In genomic region chr6:143193166-143193565, GRCm38 (mm10) we compare ENCODE assay signal across 24 mouse cellular contexts. TPM values are rescaled to one million over a fixed set of nuclear protein-coding genes. Genes with fewer than 3 reads are reported as not detected.
DNase-seq lines count a peak whose midpoint lies in the region; ATAC-seq and TF ChIP-seq lines count a peak whose summit lies in the region.
"Had no signal": no experiment of that assay in that cellular context is flagged by ENCODE, and none has a peak within 500 bp of the region (broad histone marks: within the 10 kb centered on the region; RNA-seq: fewer than 3 reads in every experiment).

No protein-coding gene starts in this region.

- peaks cover 2% of the 10 kb centered on the region; the same call in 1 of the 2 replicates for H3K36me3 ChIP-seq in embryonic facial prominence, embryonic 11.5 days (replicated peaks; ENCODE audit: control insufficient read depth, insufficient read depth, low read depth, low read length)
- H3K36me3 ChIP-seq in embryonic facial prominence, embryonic 10.5 days (replicated peaks), result peaks cover 59% of the 10 kb centered on the region
- peaks cover 21% of the 10 kb centered on the region for H3K36me3 ChIP-seq in liver, adult 2 months (ENCODE audit: control insufficient read depth, insufficient read depth, low read length)
- peaks cover 81% of the 10 kb centered on the region for H3K36me3 ChIP-seq in liver, embryonic 12.5 days
- H3K36me3 ChIP-seq in midbrain, embryonic 14.5 days (ENCODE audit: control insufficient read depth, insufficient read depth, low read length), result peaks cover 38% of the 10 kb centered on the region

- H3K27me3 ChIP-seq in embryonic facial prominence, embryonic 11.5 days (ENCODE audit: control insufficient read depth, insufficient read depth, low read length), result no peaks in the 10 kb centered on the region
- no peaks in the 10 kb centered on the region for H3K27me3 ChIP-seq in embryonic facial prominence, embryonic 10.5 days (replicated peaks; ENCODE audit: low read depth, poor library complexity, severe bottlenecking)
- H3K27me3 ChIP-seq in liver, adult 2 months (ENCODE audit: control insufficient read depth, insufficient read depth, low read length), result no peaks in the 10 kb centered on the region
- no peaks in the 10 kb centered on the region for H3K27me3 ChIP-seq in liver, embryonic 12.5 days (replicated peaks)
- no peaks in the 10 kb centered on the region for H3K27me3 ChIP-seq in midbrain, embryonic 14.5 days (ENCODE audit: control insufficient read depth, insufficient read depth, low read length)
- H3K27me3 ChIP-seq: embryonic facial prominence, embryonic 12.5 days; forebrain, embryonic 15.5 days; heart, embryonic 12.5 days; hindbrain, embryonic 13.5 days; liver, embryonic 13.5 days; lung, embryonic 15.5 days; midbrain, embryonic 15.5 days; neural tube, embryonic 12.5 days had no signal

- no peak for TF ChIP-seq CTCF in liver, adult 2 months (IDR thresholded peaks at IDR 0.05; ENCODE audit: low read depth, low read length)

- H3K4me3 ChIP-seq in embryonic facial prominence, embryonic 11.5 days (ENCODE audit: low read depth, low read length), result no peak overlapping the region
- no peak overlapping the region for H3K4me3 ChIP-seq in embryonic facial prominence, embryonic 10.5 days
- H3K4me3 ChIP-seq in liver, adult 2 months (ENCODE audit: insufficient read depth, low read depth, low read length), result no peak overlapping the region
- no peak overlapping the region for H3K4me3 ChIP-seq in liver, embryonic 12.5 days
- no peak overlapping the region for H3K4me3 ChIP-seq in midbrain, embryonic 14.5 days (replicated peaks; ENCODE audit: low read depth, low read length)
- H3K4me3 ChIP-seq: embryonic facial prominence, embryonic 12.5 days; forebrain, embryonic 15.5 days; heart, embryonic 12.5 days; hindbrain, embryonic 13.5 days; liver, embryonic 13.5 days; lung, embryonic 15.5 days; midbrain, embryonic 15.5 days; neural tube, embryonic 12.5 days had no signal

- H3K9me3 ChIP-seq in embryonic facial prominence, embryonic 11.5 days (replicated peaks; ENCODE audit: control insufficient read depth, low read length), result no peaks in the 10 kb centered on the region
- H3K9me3 ChIP-seq in embryonic facial prominence, embryonic 10.5 days, result no peaks in the 10 kb centered on the region
- H3K9me3 ChIP-seq in liver, embryonic 12.5 days (replicated peaks), result no peaks in the 10 kb centered on the region
- H3K9me3 ChIP-seq in midbrain, embryonic 14.5 days (ENCODE audit: control insufficient read depth, low read length), result no peaks in the 10 kb centered on the region
- H3K9me3 ChIP-seq: embryonic facial prominence, embryonic 12.5 days; forebrain, embryonic 15.5 days; heart, embryonic 12.5 days; hindbrain, embryonic 13.5 days; liver, embryonic 13.5 days; lung, embryonic 15.5 days; midbrain, embryonic 15.5 days; neural tube, embryonic 12.5 days had no signal

- 64% methylated on average over 10 of the region's 10 CpGs for WGBS in embryonic facial prominence, embryonic 11.5 days
- 80% methylated on average over 10 of the region's 10 CpGs for WGBS in embryonic facial prominence, embryonic 10.5 days
- 22% methylated on average over 10 of the region's 10 CpGs for WGBS in liver, adult 2 months
- 86% methylated on average over 10 of the region's 10 CpGs for WGBS in liver, embryonic 12.5 days (ENCODE audit: insufficient replicate concordance)
- WGBS in midbrain, embryonic 14.5 days, result 91% methylated on average over 10 of the region's 10 CpGs

- H3K4me2 ChIP-seq in embryonic facial prominence, embryonic 11.5 days (ENCODE audit: low read depth, low read length), result no peak overlapping the region
- H3K4me2 ChIP-seq in liver, embryonic 12.5 days, result no peak overlapping the region
- H3K4me2 ChIP-seq in midbrain, embryonic 14.5 days (ENCODE audit: low read length), result no peak overlapping the region
- H3K4me2 ChIP-seq: embryonic facial prominence, embryonic 12.5 days; forebrain, embryonic 15.5 days; hindbrain, embryonic 13.5 days; liver, embryonic 13.5 days; lung, embryonic 15.5 days; midbrain, embryonic 15.5 days; neural tube, embryonic 12.5 days had no signal

- no peak overlapping the region for H3K9ac ChIP-seq in embryonic facial prominence, embryonic 11.5 days (replicated peaks; ENCODE audit: low read length)
- H3K9ac ChIP-seq in liver, adult 2 months (ENCODE audit: low read depth, low read length), result no peak overlapping the region
- no peak overlapping the region for H3K9ac ChIP-seq in liver, embryonic 12.5 days
- no peak overlapping the region for H3K9ac ChIP-seq in midbrain, embryonic 14.5 days (replicated peaks; ENCODE audit: low read length)
- H3K9ac ChIP-seq: embryonic facial prominence, embryonic 12.5 days; forebrain, embryonic 15.5 days; heart, embryonic 12.5 days; hindbrain, embryonic 13.5 days; liver, embryonic 13.5 days; lung, embryonic 15.5 days; midbrain, embryonic 15.5 days; neural tube, embryonic 12.5 days had no signal

- ATAC-seq in embryonic facial prominence, embryonic 11.5 days (replicated peaks; ENCODE audit: insufficient number of reproducible peaks, low FRiP score, low TSS enrichment, low read depth), result no peak
- ATAC-seq in liver, embryonic 12.5 days, result no peak
- no peak for ATAC-seq in midbrain, embryonic 14.5 days (ENCODE audit: low FRiP score, low TSS enrichment)
- ATAC-seq: CD4-positive, CD25-positive, alpha-beta regulatory T cell, adult 4 months; forebrain, embryonic 15.5 days; inflammation-experienced regulatory T-cells, adult 6 months; midbrain, embryonic 15.5 days had no signal

- H3K4me1 ChIP-seq in embryonic facial prominence, embryonic 11.5 days (ENCODE audit: control insufficient read depth, insufficient read depth, low read length), result no peaks in the 10 kb centered on the region
- H3K4me1 ChIP-seq in embryonic facial prominence, embryonic 10.5 days, result peaks cover 12% of the 10 kb centered on the region
- peaks cover 9% of the 10 kb centered on the region for H3K4me1 ChIP-seq in liver, adult 2 months (ENCODE audit: control insufficient read depth, insufficient read depth, low read length)
- no peaks in the 10 kb centered on the region for H3K4me1 ChIP-seq in liver, embryonic 12.5 days
- no peaks in the 10 kb centered on the region; the same call in 1 of the 2 replicates for H3K4me1 ChIP-seq in midbrain, embryonic 14.5 days (ENCODE audit: control insufficient read depth, insufficient read depth, low read length)
- H3K4me1 ChIP-seq: forebrain, embryonic 15.5 days; neural tube, embryonic 12.5 days had no signal

- no peak for TF ChIP-seq POLR2A in liver, adult 2 months (IDR thresholded peaks at IDR 0.05; ENCODE audit: extremely low read depth, insufficient read depth, low read length)

- H3K27ac ChIP-seq in embryonic facial prominence, embryonic 11.5 days (replicated peaks; ENCODE audit: low read depth, low read length), result no peak overlapping the region
- no peak overlapping the region for H3K27ac ChIP-seq in embryonic facial prominence, embryonic 10.5 days (replicated peaks)
- H3K27ac ChIP-seq in liver, adult 2 months (replicated peaks; ENCODE audit: insufficient read depth, low read depth, low read length), result no peak overlapping the region
- no peak overlapping the region for H3K27ac ChIP-seq in liver, embryonic 12.5 days
- H3K27ac ChIP-seq in midbrain, embryonic 14.5 days (replicated peaks; ENCODE audit: low read depth, low read length), result no peak overlapping the region
- H3K27ac ChIP-seq: embryonic facial prominence, embryonic 12.5 days; forebrain, embryonic 15.5 days; hindbrain, embryonic 13.5 days; liver, embryonic 13.5 days; lung, embryonic 15.5 days; midbrain, embryonic 15.5 days; neural tube, embryonic 12.5 days; stomach, postnatal 0 days had no signal

- peak; percentile 47 for DNase-seq in embryonic facial prominence, embryonic 11.5 days (ENCODE audit: low spot score)
- DNase-seq in embryonic facial prominence, embryonic 10.5 days (ENCODE audit: low spot score), result no peak
- DNase-seq in liver, adult 2 months (ENCODE audit: extremely low read depth, low read depth, low spot score), result peak; percentile 85
- peak; percentile 33 to 48 for DNase-seq in kidney, adult 8-10 months
- DNase-seq in midbrain, embryonic 14.5 days, result no peak
- DNase-seq in gastrocnemius, postnatal 25 days, result no peak
- DNase-seq: adrenal gland, postnatal 14 days; cerebellum, postnatal 25 days; liver, embryonic 13.5 days; lung, postnatal 4 days; right cerebral cortex, postnatal 14 days; thymus, adult 2 months; thymus, postnatal 4 days had no signal

- H3K79me2 ChIP-seq in liver, adult 2 months (ENCODE audit: control insufficient read depth, insufficient read depth, low read length), result no peaks in the 10 kb centered on the region; the same call in 1 of the 2 replicates

RNA-seq across cellular contexts. Expression of gene Etnk1, which starts 26.1 kb away (rescaled TPM):
- polyA plus RNA-seq in embryonic facial prominence, embryonic 11.5 days (2014; fragmentation: Nextera tagmentation; extraction: Ambion mirVana), result 26.7 and 27.3 TPM in 2 replicates
- 22.0 and 22.8 TPM in 2 replicates for polyA plus RNA-seq in embryonic facial prominence, embryonic 10.5 days (2016; fragmentation: Nextera tagmentation; extraction: Ambion mirVana)
- 26.4 and 36.6 TPM in 2 replicates for total RNA-seq in liver, adult 2 months (2014; rRNA removed)
- 14.0 and 14.4 TPM in 2 replicates for polyA plus RNA-seq in liver, adult 2 months (2012; rRNA removed)
- polyA plus RNA-seq in liver, embryonic 12.5 days (2016; fragmentation: Nextera tagmentation; extraction: Ambion mirVana), result 17.4 and 17.5 TPM in 2 replicates
- polyA plus RNA-seq in midbrain, embryonic 14.5 days (2014; fragmentation: Nextera tagmentation; extraction: Ambion mirVana), result 47.3 and 62.0 TPM in 2 replicates
- total RNA-seq in gastrocnemius, postnatal 25 days (2021), result 10 to 100 TPM; 15.6 to 16.5 TPM

Comparison
In these comparisons a context has a peak if more than half of its experiments do, and no peak if none do; other contexts are left out.
1. DNase-seq: peak in embryonic facial prominence, embryonic 11.5 days (single experiment), liver, adult 2 months (single experiment) and kidney, adult 8-10 months (2 of 2); none in embryonic facial prominence, embryonic 10.5 days (single experiment), midbrain, embryonic 14.5 days (single experiment) and gastrocnemius, postnatal 25 days (single experiment).